Mouse (Mus musculus) gastrocnemius, postnatal 14 days (tissue): ENCODE measurements around the gene Cylc1. TPM values are rescaled to one million over a fixed set of nuclear protein-coding genes. Genes with fewer than 3 reads are reported as not detected.

Source experiments
- DNase-seq: peaks from one replicate; pipeline ENCODE4 v3.0.0; 2021; ENCODE audit warnings: mixed read lengths
- intact Hi-C: fragments of 180-260 bp; cut with DNase I; formaldehyde crosslinking; loops from one replicate; pipeline ENCODE4 v1.15.1; 2025; ENCODE audit warnings: low total_unique reads
- long read RNA-seq, 2 experiments: library from polyadenylated mRNA; stranded (forward); transcript quantifications; one replicate each; pipeline ENCODE4 v2.0.0; 2021
- total RNA-seq, 2 experiments: library from RNA; stranded (reverse); gene quantifications; 2 replicates each; pipeline ENCODE4 v1.2.3; 2021

The Cylc1 gene
- not detected for total RNA-seq
- long read RNA-seq, experiment 1: 0 reads
- long read RNA-seq, experiment 2: 0 reads

DNA sequence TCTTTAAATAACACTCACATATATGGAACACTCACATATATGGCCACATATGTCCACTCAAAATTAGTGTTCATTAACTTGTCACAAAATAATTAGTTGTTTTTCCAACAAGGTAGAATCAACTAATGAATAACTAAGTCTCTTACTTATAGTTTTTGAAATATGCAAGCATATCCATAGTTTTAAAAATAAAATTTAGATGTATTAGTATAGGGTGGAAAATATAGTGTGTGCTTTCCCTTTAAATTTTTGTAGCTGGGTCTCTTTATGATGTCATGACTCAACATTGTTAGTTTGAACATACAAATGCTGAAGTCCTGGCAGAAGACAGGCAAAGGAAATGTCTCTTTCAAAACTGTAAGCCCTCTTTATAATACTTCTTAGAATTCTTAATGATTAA, at the start of gene Cylc1:
TSS of gene Cylc1 (plus strand) at position 301 of the 400 bp plus-strand sequence.
- intact Hi-C loops: no loop called here
- no peak for DNase-seq

DNA sequence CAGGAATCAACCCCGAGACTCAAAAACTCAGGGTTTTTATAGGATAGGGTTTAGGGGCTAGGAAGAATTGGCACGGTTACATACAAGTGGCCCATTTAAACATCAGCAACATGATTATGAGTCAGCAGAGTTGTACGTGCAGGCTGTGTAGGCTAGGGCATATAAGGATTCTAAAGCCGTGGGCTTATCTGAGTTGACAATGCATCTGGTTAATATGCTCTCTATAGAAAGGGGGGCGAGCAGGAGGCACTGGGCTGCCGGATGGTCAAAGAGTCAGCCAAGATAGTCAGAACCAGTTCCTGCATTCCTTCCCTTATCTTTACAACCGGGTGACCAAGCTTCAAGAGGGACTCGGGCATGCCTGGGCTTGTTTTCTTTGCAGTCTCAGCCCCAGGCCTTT, 31.5 kb upstream of the Cylc1 start:
- DNase-seq: no peak
- intact Hi-C loops: no loop called here

GRCm38 (mm10) chrX:111168040-111168439, 57.8 kb downstream of the Cylc1 start, which contains the start of gene Gm10112:
TSS of gene Gm10112 (plus strand) at chrX:111168340.
- intact Hi-C loops: no loop called here
- DNase-seq: no peak

Other genes starting within 250 kb of the Cylc1 start
- not detected for gene Gm10112, start 57.9 kb downstream of the Cylc1 start, total RNA-seq